Mouse (Mus musculus) hindbrain, embryonic 15.5 days (tissue): ENCODE measurements around the gene Tmem44. TPM values are rescaled to one million over a fixed set of nuclear protein-coding genes. Genes with fewer than 3 reads are reported as not detected.

ENCODE experiments used
- ATAC-seq: fragments of 200-750 bp; cut with Nextera tagmentation; 2 replicates; pipeline ENCODE4 v1.8.0; 2017; ENCODE audit warnings: low read depth, moderate number of reproducible peaks, moderate TSS enrichment; ENCODE audit not compliant: low FRiP score
- H3K27ac ChIP-seq: fragments of 300-500 bp; sonication (generic); replicated peaks from 2 replicates; pipeline ENCODE4 v1.5.1; 2015; ENCODE audit warnings: mild to moderate bottlenecking, inconsistent platforms
- H3K27me3 ChIP-seq: fragments of 300-500 bp; sonication (generic); 2 replicates; pipeline ENCODE4 v1.6.1; 2015; ENCODE audit warnings: control low read depth, inconsistent platforms
- H3K36me3 ChIP-seq: fragments of 300-500 bp; sonication (generic); 2 replicates; pipeline ENCODE4 v1.6.1; 2015; ENCODE audit warnings: control low read depth, inconsistent platforms
- H3K4me1 ChIP-seq: fragments of 300-500 bp; sonication (generic); replicated peaks from 2 replicates; pipeline ENCODE4 v1.6.1; 2015; ENCODE audit warnings: control low read depth, inconsistent platforms
- H3K4me2 ChIP-seq: fragments of 300-500 bp; sonication (generic); 2 replicates; pipeline ENCODE4 v1.6.1; 2015; ENCODE audit warnings: moderate library complexity, mild to moderate bottlenecking, inconsistent platforms
- H3K4me3 ChIP-seq: fragments of 300-500 bp; sonication (generic); 2 replicates; pipeline ENCODE4 v1.5.1; 2015; ENCODE audit warnings: mild to moderate bottlenecking, inconsistent platforms
- H3K9ac ChIP-seq: fragments of 300-500 bp; sonication (generic); 2 replicates; pipeline ENCODE4 v1.6.1; 2015; ENCODE audit warnings: inconsistent platforms
- H3K9me3 ChIP-seq: fragments of 300-500 bp; sonication (generic); 2 replicates; pipeline ENCODE4 v1.6.1; 2016; ENCODE audit warnings: control low read depth, inconsistent platforms
- WGBS: fragments of 180-500 bp; shearing (Covaris S2); methylation state at CpG from one replicate; pipeline ENCODE4 v1.1.7; 2015; 5-methylcytosine and 5-hydroxymethylcytosine counted together
- polyA plus RNA-seq: library from polyadenylated mRNA; unstranded; fragments of >200 nt; fragmentation: Nextera tagmentation; extraction: Ambion mirVana; gene quantifications from 2 replicates; pipeline ENCODE4 v1.2.1, GENCODE M21; 2015

Tmem44 gene
- polyA plus RNA-seq, 1 experiment from 2014 or later, result 72.6 TPM

- Histone ChIP-seq H3K4me3 (no peak overlapping the region), H3K4me2 (peak overlapping the region; percentile 8; the same call in 1 of the 2 replicates), H3K9ac (no peak overlapping the region), H3K27me3 (no peaks in the 10 kb centered on the region), H3K9me3 (no peaks in the 10 kb centered on the region), H3K4me1 (peaks cover 6% of the 10 kb centered on the region), H3K27ac (no peak overlapping the region), H3K36me3 (no peaks in the 10 kb centered on the region)
- WGBS, result 46% methylated on average over 25 of the region's 25 CpGs
- 0 out of 2 replicates have a peak, but pooled peaks have one; percentile 20 for ATAC-seq
These were observed 48.3 kb downstream of the Tmem44 start for GRCm38 (mm10) chr16:30502221-30502891.

GRCm38 (mm10) chr16:30501621-30502020 is 49.0 kb downstream of the Tmem44 start:
- ATAC-seq, result no peak
- Histone ChIP-seq H3K4me3 (no peak overlapping the region), H3K27ac (no peak overlapping the region), H3K27me3 (no peaks in the 10 kb centered on the region), H3K9ac (no peak overlapping the region), H3K9me3 (no peaks in the 10 kb centered on the region), H3K36me3 (no peaks in the 10 kb centered on the region), H3K4me1 (peaks cover 6% of the 10 kb centered on the region), H3K4me2 (no peak overlapping the region)
- 64% methylated on average over 5 of the region's 5 CpGs for WGBS

- Histone ChIP-seq H3K4me1 (peaks cover 6% of the 10 kb centered on the region), H3K27me3 (no peaks in the 10 kb centered on the region), H3K4me3 (no peak overlapping the region), H3K4me2 (no peak overlapping the region), H3K9me3 (no peaks in the 10 kb centered on the region), H3K27ac (no peak overlapping the region), H3K9ac (no peak overlapping the region), H3K36me3 (no peaks in the 10 kb centered on the region)
- ATAC-seq, result no peak
- WGBS, result 87% methylated on average over 7 of the region's 7 CpGs
These were observed 50.4 kb downstream of the Tmem44 start for GRCm38 (mm10) chr16:30500223-30500622.

DNA sequence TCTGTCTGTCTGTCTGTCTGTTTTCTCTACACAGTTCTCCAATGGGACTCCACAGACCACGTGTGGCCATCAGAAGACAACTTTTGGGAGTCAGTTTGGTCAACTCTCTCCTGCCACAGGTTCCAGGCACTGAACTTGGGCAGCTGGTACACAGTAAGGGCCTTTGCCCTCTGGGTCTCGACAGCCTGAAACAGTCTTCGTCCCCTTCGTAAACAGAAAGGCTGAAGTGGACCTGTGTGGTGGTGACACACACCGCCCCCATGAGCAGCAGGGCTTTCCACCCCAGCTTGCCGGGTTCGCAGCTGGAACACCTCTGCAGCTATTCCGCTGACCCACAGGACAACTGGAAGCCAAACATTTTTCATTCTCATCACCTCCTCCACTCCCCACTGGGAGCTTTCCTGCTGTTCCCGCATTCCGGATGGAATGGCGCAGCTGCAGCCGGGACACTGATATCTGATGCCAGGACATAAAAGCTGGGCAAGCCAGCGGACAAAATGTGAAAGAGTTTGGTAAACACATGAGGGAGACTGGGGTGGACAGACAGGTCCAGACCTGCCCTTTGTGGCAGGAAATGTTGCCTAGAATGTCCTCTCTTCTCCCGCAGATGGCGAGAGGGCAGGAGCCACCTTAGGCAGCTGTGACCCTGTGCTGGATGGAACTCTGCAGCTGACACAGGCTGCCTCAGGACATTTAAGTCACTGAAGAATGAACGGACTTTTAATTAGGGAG is 51.4 kb downstream of the Tmem44 start:
- no peak for ATAC-seq
- 21% methylated on average over 16 of the region's 16 CpGs for WGBS
- H3K36me3 ChIP-seq, result no peaks in the 10 kb centered on the region

DNA sequence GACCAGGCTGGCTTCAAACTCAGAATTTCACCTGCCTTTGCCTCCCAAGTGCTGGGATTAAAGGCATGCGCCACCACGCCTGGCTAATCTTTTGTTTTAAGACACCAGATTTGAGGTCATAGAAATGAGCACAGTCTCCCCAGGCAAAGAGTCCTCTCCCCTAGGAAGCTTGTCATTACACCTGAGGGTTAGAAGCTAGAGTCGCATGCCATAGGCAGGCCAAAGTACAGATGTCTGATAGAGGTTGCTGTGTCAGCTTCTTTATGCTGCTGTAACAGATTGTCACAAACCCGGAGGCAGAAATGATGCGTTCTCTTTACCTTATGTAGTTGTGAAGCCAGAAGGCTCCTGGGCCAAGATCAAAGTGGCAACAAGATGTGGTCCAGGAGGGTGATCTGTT is 53.3 kb downstream of the Tmem44 start:
- no peaks in the 10 kb centered on the region for H3K9me3 ChIP-seq
- no peak for ATAC-seq
- peaks cover 6% of the 10 kb centered on the region for H3K4me1 ChIP-seq
- H3K9ac ChIP-seq, result no peak overlapping the region
- H3K27ac ChIP-seq, result no peak overlapping the region
- no peaks in the 10 kb centered on the region for H3K36me3 ChIP-seq
- no peaks in the 10 kb centered on the region for H3K27me3 ChIP-seq
- H3K4me3 ChIP-seq, result no peak overlapping the region
- H3K4me2 ChIP-seq, result no peak overlapping the region
- 87% methylated on average over 5 of the region's 5 CpGs for WGBS

More for the DNA sequence above, 51.4 kb downstream of the Tmem44 start:
- Histone ChIP-seq H3K27me3 (no peaks in the 10 kb centered on the region), H3K4me3 (no peak overlapping the region), H3K4me1 (peaks cover 6% of the 10 kb centered on the region), H3K9me3 (no peaks in the 10 kb centered on the region), H3K9ac (no peak overlapping the region), H3K27ac (no peak overlapping the region), H3K4me2 (peak overlapping the region; percentile 15; the same call in 1 of the 2 replicates)

- WGBS, result 91% methylated on average over 6 of the region's 6 CpGs
- Histone ChIP-seq H3K9ac (no peak overlapping the region), H3K4me2 (no peak overlapping the region), H3K4me3 (no peak overlapping the region), H3K36me3 (no peaks in the 10 kb centered on the region), H3K9me3 (no peaks in the 10 kb centered on the region), H3K27ac (no peak overlapping the region), H3K27me3 (no peaks in the 10 kb centered on the region), H3K4me1 (peaks cover 6% of the 10 kb centered on the region)
- ATAC-seq, result no peak
These were observed 55.8 kb downstream of the Tmem44 start for GRCm38 (mm10) chr16:30494883-30495282.

DNA sequence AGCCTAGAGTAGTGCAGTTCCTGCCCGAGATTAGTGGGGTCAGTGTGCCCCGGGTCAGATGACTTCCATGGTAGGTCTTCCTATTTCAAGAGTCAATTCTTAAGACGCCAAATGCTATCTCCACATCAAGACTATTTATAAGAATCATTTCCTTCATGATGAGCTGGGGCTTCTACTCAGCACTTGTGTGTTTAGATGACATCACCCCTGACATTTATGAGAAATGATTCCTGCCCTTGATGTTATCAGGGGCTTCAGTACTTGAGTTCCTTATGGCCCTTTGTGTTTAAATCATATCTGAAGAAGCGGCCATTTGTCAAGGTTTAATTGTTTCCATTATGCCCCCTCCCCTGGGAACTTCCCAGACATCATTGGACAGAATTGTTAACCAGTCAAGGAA is 58.9 kb downstream of the Tmem44 start:
- H3K27ac ChIP-seq, result no peak overlapping the region
- no peaks in the 10 kb centered on the region for H3K27me3 ChIP-seq
- WGBS, result 72% methylated on average over 4 of the region's 4 CpGs
- no peak overlapping the region for H3K9ac ChIP-seq
- H3K4me2 ChIP-seq, result no peak overlapping the region
- no peaks in the 10 kb centered on the region for H3K36me3 ChIP-seq
- no peak overlapping the region for H3K4me3 ChIP-seq
- no peak for ATAC-seq
- H3K9me3 ChIP-seq, result no peaks in the 10 kb centered on the region
- H3K4me1 ChIP-seq, result no peaks in the 10 kb centered on the region

DNA sequence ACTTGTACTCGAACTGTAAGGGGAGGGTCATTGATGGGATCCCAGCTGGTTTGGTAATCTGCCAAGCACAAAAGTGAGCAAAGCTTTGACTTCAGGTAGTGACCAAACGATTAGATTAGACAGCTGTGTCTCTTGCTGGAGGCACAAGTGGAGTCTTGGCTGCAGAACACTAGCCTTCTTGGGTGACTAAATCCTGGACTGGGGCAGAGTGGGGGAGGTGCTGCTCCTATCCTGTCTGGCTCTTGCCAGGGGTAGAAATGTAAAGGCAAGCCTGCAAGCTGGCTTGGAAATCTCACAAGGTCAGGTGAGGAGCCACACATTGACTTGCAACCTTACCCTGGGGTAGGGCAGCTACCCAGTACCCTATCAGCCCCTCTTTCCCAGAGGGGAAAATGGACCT is 59.9 kb downstream of the Tmem44 start:
- Histone ChIP-seq H3K4me3 (no peak overlapping the region), H3K9me3 (no peaks in the 10 kb centered on the region), H3K4me1 (no peaks in the 10 kb centered on the region), H3K27ac (no peak overlapping the region), H3K27me3 (no peaks in the 10 kb centered on the region), H3K4me2 (no peak overlapping the region), H3K9ac (no peak overlapping the region), H3K36me3 (no peaks in the 10 kb centered on the region)
- WGBS, result 70% methylated on average over 2 of the region's 2 CpGs
- ATAC-seq, result no peak

DNA sequence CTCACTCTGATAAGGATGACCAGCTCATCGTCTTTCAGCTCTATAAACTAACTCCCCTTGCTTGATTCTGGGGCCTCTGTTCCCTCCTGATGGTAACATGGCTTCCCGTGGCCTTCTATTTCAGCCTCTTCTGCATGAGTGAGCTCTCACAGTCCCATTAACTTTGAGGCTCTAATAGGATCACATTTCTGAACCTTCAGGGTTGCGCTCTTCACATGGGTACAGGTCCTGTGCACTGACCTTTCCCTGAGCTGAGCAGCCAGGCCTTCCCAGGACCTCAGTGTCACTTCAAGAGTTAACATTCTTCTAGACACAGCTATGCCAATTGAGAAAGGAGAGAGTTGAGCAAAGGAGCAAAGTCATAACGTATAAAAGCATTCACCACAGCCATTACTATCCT is 60.3 kb downstream of the Tmem44 start:
- Histone ChIP-seq H3K4me3 (no peak overlapping the region), H3K36me3 (no peaks in the 10 kb centered on the region), H3K9ac (no peak overlapping the region), H3K4me2 (no peak overlapping the region), H3K4me1 (no peaks in the 10 kb centered on the region), H3K9me3 (no peaks in the 10 kb centered on the region), H3K27ac (no peak overlapping the region), H3K27me3 (no peaks in the 10 kb centered on the region)
- WGBS, result 29% methylated on average over 4 of the region's 4 CpGs
- no peak for ATAC-seq

DNA sequence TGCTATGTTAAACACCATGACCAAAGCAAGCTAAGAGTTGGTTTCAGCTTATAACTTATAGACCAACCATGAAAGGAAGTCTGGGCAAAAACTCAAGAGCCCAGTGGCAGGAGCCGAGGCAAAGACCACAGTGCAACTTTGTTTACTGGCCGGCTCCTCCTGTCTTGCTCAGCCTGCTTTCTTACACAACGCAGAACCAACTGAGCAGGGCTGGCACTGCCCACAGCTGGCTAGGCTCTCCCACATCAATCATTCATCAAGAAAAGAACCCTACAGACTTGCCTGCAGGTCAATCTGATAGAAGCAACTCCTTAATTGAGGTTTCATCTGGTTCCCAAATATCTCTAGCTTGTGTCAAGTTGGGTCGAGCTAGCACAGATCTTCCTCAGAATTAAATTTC is 61.0 kb downstream of the Tmem44 start:
- H3K4me2 ChIP-seq, result no peak overlapping the region
- ATAC-seq, result no peak
- no peak overlapping the region for H3K4me3 ChIP-seq
- no peak overlapping the region for H3K9ac ChIP-seq
- no peak overlapping the region for H3K27ac ChIP-seq
- H3K9me3 ChIP-seq, result no peaks in the 10 kb centered on the region
- whole genome bisulfite sequencing, result 74% methylated on average over 4 of the region's 4 CpGs
- H3K36me3 ChIP-seq, result no peaks in the 10 kb centered on the region
- H3K27me3 ChIP-seq, result no peaks in the 10 kb centered on the region
- no peaks in the 10 kb centered on the region for H3K4me1 ChIP-seq

GRCm38 (mm10) chr16:30486498-30486897 is 64.1 kb downstream of the Tmem44 start:
- no peaks in the 10 kb centered on the region for H3K9me3 ChIP-seq
- ATAC-seq, result no peak
- no peaks in the 10 kb centered on the region for H3K4me1 ChIP-seq
- H3K27me3 ChIP-seq, result no peaks in the 10 kb centered on the region
- no peaks in the 10 kb centered on the region for H3K36me3 ChIP-seq
- H3K9ac ChIP-seq, result no peak overlapping the region
- no peak overlapping the region for H3K4me2 ChIP-seq
- no peak overlapping the region for H3K27ac ChIP-seq
- no peak overlapping the region for H3K4me3 ChIP-seq
- WGBS, result 71% methylated on average over 4 of the region's 4 CpGs

DNA sequence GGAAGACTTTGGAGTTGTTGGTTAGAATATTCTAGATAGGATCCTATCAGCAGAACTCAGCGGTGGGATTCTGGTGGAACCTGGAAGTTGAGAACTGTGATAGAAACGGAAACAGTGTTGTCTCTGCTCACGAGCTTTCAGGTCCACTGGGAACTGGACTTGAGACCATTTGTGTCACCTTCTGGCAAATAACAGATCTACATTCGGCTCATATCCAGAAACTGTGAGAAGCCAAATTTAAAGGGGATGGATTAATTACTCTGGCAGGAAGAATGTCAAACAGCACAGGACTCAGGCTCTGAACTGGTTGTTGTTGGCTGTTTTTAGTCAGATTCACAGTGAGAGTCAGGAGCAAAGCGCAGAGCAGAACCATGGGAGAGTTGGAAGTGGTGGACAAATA is 72.9 kb downstream of the Tmem44 start:
- ATAC-seq, result no peak
- H3K4me2 ChIP-seq, result no peak overlapping the region
- 0 out of 2 replicates have a peak, but pooled peaks cover 6% of the 10 kb centered on the region for H3K4me1 ChIP-seq
- H3K27ac ChIP-seq, result no peak overlapping the region
- no peaks in the 10 kb centered on the region for H3K36me3 ChIP-seq
- no peak overlapping the region for H3K4me3 ChIP-seq
- no peaks in the 10 kb centered on the region for H3K9me3 ChIP-seq
- no peaks in the 10 kb centered on the region for H3K27me3 ChIP-seq
- H3K9ac ChIP-seq, result no peak overlapping the region
- 91% methylated on average over 5 of the region's 5 CpGs for WGBS
